Mouse (Mus musculus): ENCODE data around the gene Gpr156. TPM values are rescaled to one million over a fixed set of nuclear protein-coding genes. Genes with fewer than 3 reads are reported as not detected.

Gpr156 gene
- polyA plus RNA-seq, 1 experiment from 2014 or later: 0.18 TPM

DNA sequence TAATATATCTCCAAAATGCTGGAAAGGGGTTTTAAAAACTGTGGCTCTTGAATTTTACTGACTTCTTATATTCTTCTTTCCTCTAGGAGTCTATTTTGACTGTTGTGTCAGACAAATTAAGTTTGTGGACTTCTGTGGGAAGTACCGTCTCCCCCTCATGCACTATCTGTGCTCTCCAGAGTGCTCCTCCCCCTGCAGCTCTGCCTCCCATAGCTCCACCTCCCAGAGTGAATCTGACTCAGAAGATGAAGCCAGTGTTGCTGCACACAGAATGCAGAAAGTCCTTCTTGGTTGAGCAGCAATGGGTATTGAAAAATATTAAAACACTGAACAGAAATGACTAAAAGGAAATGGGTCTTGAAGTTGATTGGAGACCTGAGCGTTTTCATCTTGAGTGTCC, 35.1 kb upstream of the Gpr156 start:
- Histone ChIP-seq H3K4me2 (no peak overlapping the region), H3K9ac (no peak overlapping the region), H3K36me3 (peaks cover 15% of the 10 kb centered on the region), H3K27ac (no peak overlapping the region), H3K4me3 (replicated peaks) (no peak overlapping the region), H3K9me3 (no peaks in the 10 kb centered on the region), H3K27me3 (replicated peaks) (no peaks in the 10 kb centered on the region), H3K4me1 (no peaks in the 10 kb centered on the region)
- ATAC-seq (ENCODE audit: insufficient read depth, low FRiP score, low read depth): no peak
- 71% methylated on average over 2 of the region's 2 CpGs for WGBS

DNA sequence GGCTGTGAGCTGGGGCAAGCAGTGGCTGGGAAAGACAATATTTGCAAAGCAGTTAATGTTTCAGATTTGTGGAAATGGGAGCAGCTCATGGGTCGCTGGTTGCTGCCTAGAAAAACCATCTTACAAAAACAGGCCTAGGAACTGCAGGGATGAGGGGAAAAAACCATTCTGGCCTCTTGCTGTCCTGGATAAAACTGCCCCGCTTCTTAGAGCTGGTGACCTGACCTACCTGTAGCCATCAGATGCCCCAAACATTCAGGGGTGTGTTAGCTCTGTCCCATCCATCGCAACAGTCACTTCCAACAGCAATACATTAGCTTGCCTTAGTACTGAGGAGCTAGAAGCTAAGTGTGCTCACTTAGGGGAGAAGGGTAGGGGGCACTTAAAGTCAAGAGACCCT, 27.3 kb upstream of the Gpr156 start:
- Histone ChIP-seq H3K9me3 (no peaks in the 10 kb centered on the region), H3K9ac (no peak overlapping the region), H3K27ac (no peak overlapping the region), H3K4me1 (peaks cover 7% of the 10 kb centered on the region; the same call in 1 of the 2 replicates), H3K4me3 (replicated peaks) (no peak overlapping the region), H3K36me3 (no peaks in the 10 kb centered on the region; the same call in 1 of the 2 replicates), H3K27me3 (replicated peaks) (no peaks in the 10 kb centered on the region), H3K4me2 (no peak overlapping the region)
- ATAC-seq (ENCODE audit: insufficient read depth, low FRiP score, low read depth): no peak
- WGBS: 89% methylated on average over 3 of the region's 3 CpGs

DNA sequence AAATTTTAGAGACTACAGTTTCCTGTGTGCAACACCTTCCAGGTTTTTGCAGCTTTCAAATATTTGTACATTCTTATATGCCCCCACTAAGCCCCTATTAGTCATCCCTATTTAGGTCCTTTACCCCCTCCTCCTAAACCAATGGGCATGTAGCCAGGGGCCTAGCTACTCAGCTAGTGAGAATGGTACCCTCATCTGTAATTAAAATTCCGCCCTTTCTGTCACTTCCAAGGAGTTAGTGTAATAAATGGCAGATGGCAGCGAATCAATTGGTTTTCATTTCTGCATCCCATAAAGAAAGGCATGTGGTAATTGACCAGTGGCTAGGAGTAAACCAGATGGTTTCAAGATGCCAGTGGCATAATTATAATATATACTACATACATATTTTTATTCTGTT, 23.6 kb upstream of the Gpr156 start:
- H3K9me3 ChIP-seq: no peaks in the 10 kb centered on the region
- no peak for ATAC-seq (ENCODE audit: insufficient read depth, low FRiP score, low read depth)
- H3K36me3 ChIP-seq: no peaks in the 10 kb centered on the region
- H3K4me1 ChIP-seq: peaks cover 7% of the 10 kb centered on the region; the same call in 1 of the 2 replicates
- 64% methylated on average over 2 of the region's 2 CpGs for WGBS
- no peaks in the 10 kb centered on the region for H3K27me3 ChIP-seq (replicated peaks)
- H3K9ac ChIP-seq: no peak overlapping the region
- H3K27ac ChIP-seq: no peak overlapping the region
- no peak overlapping the region for H3K4me3 ChIP-seq (replicated peaks)
- H3K4me2 ChIP-seq: no peak overlapping the region

DNA sequence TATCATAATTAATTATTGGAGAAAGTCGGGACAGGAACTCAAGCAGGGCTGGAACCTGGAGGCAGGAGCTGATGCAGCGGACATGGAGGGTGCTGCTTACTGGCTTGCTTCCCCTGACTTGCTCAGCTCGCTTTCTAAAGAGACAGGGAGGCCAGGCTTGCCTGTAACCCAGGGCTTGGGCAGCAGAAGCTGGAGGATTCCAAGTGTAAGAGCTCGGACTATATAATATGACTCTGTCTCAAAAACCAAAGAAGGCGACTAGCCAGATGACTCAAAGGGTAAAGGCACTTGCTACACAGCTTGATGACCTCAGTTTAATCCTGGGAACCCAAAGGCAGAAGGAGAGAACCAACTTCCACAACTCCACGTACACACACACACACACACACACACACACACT, 22.9 kb upstream of the Gpr156 start:
- Histone ChIP-seq H3K4me1 (peaks cover 7% of the 10 kb centered on the region; the same call in 1 of the 2 replicates), H3K9ac (no peak overlapping the region), H3K27ac (peak overlapping the region; percentile 7; the same call in 1 of the 2 replicates), H3K36me3 (no peaks in the 10 kb centered on the region), H3K9me3 (no peaks in the 10 kb centered on the region), H3K4me2 (no peak overlapping the region), H3K27me3 (replicated peaks) (no peaks in the 10 kb centered on the region), H3K4me3 (replicated peaks) (no peak overlapping the region)
- no peak for ATAC-seq (ENCODE audit: insufficient read depth, low FRiP score, low read depth)
- WGBS: 49% methylated on average over 6 of the region's 6 CpGs

DNA sequence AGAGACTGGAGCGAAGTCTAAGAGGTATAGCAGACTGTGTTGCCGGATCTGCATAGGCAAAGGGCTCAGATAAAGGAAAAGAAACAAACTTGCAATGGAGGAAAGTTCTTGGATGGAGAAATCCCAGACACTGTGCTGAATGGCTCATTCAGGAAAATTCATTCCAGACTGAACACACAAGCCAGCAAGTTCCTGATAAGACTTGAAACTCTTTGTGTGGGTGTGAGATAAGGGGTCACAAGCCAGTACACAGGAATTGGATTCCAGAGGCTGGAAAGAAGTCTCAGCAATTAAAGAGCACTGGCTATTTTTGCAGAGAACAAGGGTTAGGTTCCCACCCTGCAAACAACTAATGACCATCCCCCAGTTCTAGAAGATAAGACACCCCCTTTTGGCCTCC, 22.4 kb upstream of the Gpr156 start:
- no peaks in the 10 kb centered on the region for H3K27me3 ChIP-seq (replicated peaks)
- ATAC-seq (ENCODE audit: insufficient read depth, low FRiP score, low read depth): peak; percentile 79
- peaks cover 7% of the 10 kb centered on the region; the same call in 1 of the 2 replicates for H3K4me1 ChIP-seq
- no peak overlapping the region for H3K9ac ChIP-seq
- 63% methylated on average over 2 of the region's 2 CpGs for WGBS
- no peak overlapping the region for H3K4me2 ChIP-seq
- H3K36me3 ChIP-seq: no peaks in the 10 kb centered on the region
- no peaks in the 10 kb centered on the region for H3K9me3 ChIP-seq
- H3K4me3 ChIP-seq (replicated peaks): no peak overlapping the region
- no peak overlapping the region for H3K27ac ChIP-seq

DNA sequence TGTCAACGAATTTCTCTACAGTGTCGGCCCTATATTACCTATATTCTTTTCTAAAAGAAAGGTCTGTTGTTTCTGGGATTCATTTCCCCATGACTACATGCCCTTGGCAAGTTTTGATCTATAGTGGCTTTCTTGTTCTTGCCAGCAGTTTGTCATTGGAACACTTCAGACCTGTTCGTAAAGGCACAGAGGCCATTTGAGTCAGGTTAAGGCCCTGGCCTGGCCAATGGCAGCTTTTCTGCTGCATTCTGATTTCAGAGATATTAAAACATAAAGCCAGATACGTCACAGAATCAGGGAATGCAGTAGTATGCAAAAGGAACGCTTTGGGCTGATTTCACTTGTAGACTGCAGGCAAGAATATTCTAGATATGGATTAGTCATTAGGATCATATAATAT, 17.5 kb upstream of the Gpr156 start:
- Histone ChIP-seq H3K4me1 (no peaks in the 10 kb centered on the region; the same call in 1 of the 2 replicates), H3K36me3 (no peaks in the 10 kb centered on the region), H3K9me3 (no peaks in the 10 kb centered on the region), H3K4me2 (no peak overlapping the region), H3K9ac (no peak overlapping the region), H3K27ac (no peak overlapping the region), H3K27me3 (replicated peaks) (no peaks in the 10 kb centered on the region), H3K4me3 (replicated peaks) (no peak overlapping the region)
- WGBS: 79% methylated on average over 5 of the region's 5 CpGs
- ATAC-seq (ENCODE audit: insufficient read depth, low FRiP score, low read depth): no peak

DNA sequence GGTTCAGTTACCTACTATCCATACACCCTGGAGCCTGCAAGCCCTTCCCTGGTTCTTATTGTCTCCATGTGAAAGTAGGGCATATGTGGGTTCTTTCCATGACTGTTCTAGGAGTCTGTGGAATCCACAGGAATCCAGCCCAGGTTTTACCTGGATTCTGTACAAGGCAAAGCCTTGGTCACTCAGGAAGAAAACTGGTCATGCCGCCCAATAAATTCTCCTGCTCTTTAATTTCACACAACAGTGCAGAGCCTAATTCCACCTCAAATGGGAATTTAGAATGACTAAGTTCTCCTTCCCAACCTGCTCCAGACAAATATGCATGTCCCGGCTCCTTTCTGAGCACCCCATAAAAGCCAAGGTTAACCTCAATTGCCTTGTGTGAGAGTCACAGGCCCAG, 16.9 kb upstream of the Gpr156 start:
- Histone ChIP-seq H3K27me3 (replicated peaks) (no peaks in the 10 kb centered on the region), H3K9ac (no peak overlapping the region), H3K4me3 (replicated peaks) (no peak overlapping the region), H3K36me3 (no peaks in the 10 kb centered on the region), H3K4me2 (no peak overlapping the region), H3K9me3 (no peaks in the 10 kb centered on the region), H3K4me1 (no peaks in the 10 kb centered on the region; the same call in 1 of the 2 replicates), H3K27ac (no peak overlapping the region)
- no peak for ATAC-seq (ENCODE audit: insufficient read depth, low FRiP score, low read depth)
- WGBS: 36% methylated on average over 2 of the region's 2 CpGs

DNA sequence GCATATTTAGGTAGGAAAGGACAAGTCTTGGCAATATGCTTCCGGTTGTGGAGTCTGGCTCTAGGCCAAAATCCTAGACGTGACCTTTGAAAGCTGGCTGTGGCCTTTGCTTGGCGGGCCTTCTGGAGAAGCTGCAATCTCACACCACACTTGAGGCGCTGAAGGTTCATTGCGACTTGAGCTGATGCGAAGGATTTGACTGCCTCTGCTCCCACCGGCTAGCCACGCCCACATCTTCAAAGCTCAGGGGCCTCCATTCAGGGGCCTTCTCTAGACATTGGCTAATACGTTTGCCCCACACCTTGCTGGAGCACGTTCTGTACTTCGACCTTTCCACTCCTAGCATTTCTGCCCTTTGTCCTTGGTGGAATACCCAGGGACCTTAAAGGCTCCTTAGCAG, 15.0 kb upstream of the Gpr156 start:
- no peaks in the 10 kb centered on the region for H3K9me3 ChIP-seq
- no peaks in the 10 kb centered on the region; the same call in 1 of the 2 replicates for H3K4me1 ChIP-seq
- H3K36me3 ChIP-seq: no peaks in the 10 kb centered on the region
- no peak for ATAC-seq (ENCODE audit: insufficient read depth, low FRiP score, low read depth)
- H3K4me2 ChIP-seq: no peak overlapping the region
- no peak overlapping the region for H3K27ac ChIP-seq
- H3K4me3 ChIP-seq (replicated peaks): no peak overlapping the region
- H3K27me3 ChIP-seq (replicated peaks): no peaks in the 10 kb centered on the region
- 41% methylated on average over 11 of the region's 11 CpGs for WGBS
- H3K9ac ChIP-seq: no peak overlapping the region

DNA sequence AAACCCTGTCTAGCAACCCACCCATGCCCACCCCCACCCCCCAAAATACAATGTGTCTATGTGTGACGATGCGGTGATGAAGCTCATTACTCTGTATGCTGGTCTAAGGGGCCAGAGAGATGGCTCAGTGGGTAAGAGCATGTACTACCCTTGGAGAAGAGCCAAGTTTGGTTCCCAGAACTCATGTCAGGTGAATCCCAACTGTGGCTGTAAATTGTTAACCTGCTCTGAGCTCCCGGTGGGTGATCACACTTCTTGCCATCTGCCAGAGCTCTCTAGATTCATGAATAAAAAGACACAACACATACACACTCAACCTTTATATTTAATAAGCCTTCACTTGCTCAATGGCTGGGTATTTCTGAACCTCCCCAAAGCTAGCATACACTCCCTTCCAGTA, 9.8 kb upstream of the Gpr156 start:
- Histone ChIP-seq H3K9me3 (no peaks in the 10 kb centered on the region), H3K4me1 (no peaks in the 10 kb centered on the region), H3K27ac (no peak overlapping the region), H3K36me3 (no peaks in the 10 kb centered on the region), H3K4me3 (replicated peaks) (no peak overlapping the region), H3K4me2 (no peak overlapping the region), H3K9ac (no peak overlapping the region), H3K27me3 (replicated peaks) (no peaks in the 10 kb centered on the region)
- ATAC-seq (ENCODE audit: insufficient read depth, low FRiP score, low read depth): no peak
- 93% methylated on average over 3 of the region's 3 CpGs for WGBS

DNA sequence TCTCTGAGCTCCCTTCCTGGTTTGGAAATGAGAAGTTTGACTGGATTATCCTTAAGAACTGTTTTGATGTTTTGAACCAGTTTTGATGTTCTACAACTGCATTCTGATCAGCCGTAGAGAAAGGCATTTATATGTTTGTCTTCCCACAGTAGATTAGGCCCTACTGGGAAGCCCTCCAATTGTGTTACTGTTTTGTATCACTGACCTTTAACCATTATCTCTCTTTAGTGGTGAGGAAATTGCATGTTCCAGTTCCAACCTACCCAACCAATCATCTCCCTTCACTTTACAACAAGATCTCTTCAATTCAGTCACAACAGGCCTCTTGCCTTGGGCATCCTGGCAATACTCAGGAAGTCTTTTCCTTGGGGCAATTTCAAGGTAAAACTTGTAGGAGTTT, 5.2 kb upstream of the Gpr156 start:
- no peaks in the 10 kb centered on the region for H3K27me3 ChIP-seq (replicated peaks)
- H3K4me3 ChIP-seq (replicated peaks): no peak overlapping the region
- no peaks in the 10 kb centered on the region for H3K4me1 ChIP-seq
- no peak overlapping the region for H3K4me2 ChIP-seq
- ATAC-seq (ENCODE audit: insufficient read depth, low FRiP score, low read depth): no peak
- no peak overlapping the region for H3K9ac ChIP-seq
- H3K36me3 ChIP-seq: no peaks in the 10 kb centered on the region
- WGBS: 67% methylated on average over 1 of the region's 1 CpGs
- no peak overlapping the region for H3K27ac ChIP-seq
- no peaks in the 10 kb centered on the region for H3K9me3 ChIP-seq

DNA sequence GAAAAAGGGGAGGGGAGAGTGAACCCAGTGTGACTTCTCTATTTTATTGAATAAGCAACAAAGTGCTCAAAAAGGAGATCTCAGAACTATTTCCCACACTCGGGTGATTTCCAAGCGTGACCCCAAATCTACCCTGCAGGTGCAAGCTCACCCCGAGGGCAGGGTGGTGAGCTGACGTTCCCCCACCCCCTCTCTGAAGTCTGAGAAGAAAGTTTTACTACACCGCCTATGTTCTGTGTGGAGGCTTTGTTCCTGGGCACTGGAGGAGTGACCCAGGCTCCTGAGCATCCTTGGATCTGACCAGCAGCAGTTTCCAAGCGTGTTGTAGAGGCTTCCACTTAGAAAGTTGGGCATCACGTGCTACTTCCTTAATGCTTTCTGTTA, 514 bp downstream of the Gpr156 start:
- WGBS: 26% methylated on average over 7 of the region's 7 CpGs
- H3K4me3 ChIP-seq (replicated peaks): peak overlapping the region; percentile 47
- no peaks in the 10 kb centered on the region for H3K27me3 ChIP-seq (replicated peaks)
- H3K36me3 ChIP-seq: no peaks in the 10 kb centered on the region
- no peak for ATAC-seq (ENCODE audit: insufficient read depth, low FRiP score, low read depth)
- no peak overlapping the region for H3K27ac ChIP-seq
- H3K9me3 ChIP-seq: no peaks in the 10 kb centered on the region
- peak overlapping the region; percentile 90 for H3K4me2 ChIP-seq
- no peak overlapping the region for H3K9ac ChIP-seq
- no peaks in the 10 kb centered on the region for H3K4me1 ChIP-seq

DNA sequence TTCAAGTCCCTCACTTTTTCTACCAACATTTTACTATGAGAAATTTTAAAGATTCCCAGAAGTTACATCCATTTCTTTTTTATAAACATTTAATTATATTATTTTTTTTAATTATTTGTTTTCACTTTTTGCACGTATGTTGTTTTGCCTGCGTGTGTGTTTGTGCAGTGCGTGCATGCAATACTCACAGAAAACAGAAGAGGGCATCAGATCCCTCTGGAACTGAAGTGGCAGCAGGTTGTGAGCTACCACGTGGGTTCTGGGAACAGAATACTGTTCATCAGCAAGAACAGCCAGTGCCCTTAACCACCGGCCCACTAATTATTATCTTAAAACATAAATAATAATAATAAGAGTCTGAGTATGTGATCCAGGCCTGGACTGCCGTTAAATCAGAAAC, 2.7 kb downstream of the Gpr156 start:
- ATAC-seq (ENCODE audit: insufficient read depth, low FRiP score, low read depth): no peak
- Histone ChIP-seq H3K4me1 (no peaks in the 10 kb centered on the region), H3K27ac (no peak overlapping the region), H3K9me3 (no peaks in the 10 kb centered on the region), H3K27me3 (replicated peaks) (no peaks in the 10 kb centered on the region), H3K36me3 (no peaks in the 10 kb centered on the region), H3K4me2 (no peak overlapping the region), H3K4me3 (replicated peaks) (no peak overlapping the region), H3K9ac (no peak overlapping the region)
- WGBS: 84% methylated on average over 6 of the region's 6 CpGs

DNA sequence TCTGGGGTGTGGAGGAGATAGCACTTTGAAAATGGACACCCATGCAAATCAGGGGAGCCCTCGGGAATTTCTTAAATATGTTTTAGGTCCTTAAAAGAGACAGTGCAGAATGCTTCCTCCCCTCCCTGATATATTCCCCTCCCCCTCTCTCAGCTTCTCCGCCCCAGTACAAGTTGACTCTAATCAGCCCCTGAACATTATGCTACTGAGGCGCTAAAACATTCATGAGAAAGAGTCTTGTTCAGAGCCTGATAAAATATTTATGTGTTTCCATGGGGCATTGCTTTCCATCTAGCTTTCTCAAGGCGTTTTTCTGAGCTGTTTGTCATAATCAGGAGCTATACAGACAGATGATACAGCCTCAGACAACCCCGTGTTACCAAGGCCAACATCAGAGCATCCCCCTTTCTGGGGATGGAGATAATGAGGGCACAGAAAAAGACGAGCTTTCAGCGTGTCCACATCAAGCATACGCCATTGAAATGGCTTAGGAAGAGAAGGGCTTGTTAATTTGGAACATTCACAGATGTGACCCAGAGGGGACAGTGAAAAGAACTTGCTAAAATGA, 4.6 kb downstream of the Gpr156 start:
- 68% methylated on average over 8 of the region's 8 CpGs for WGBS

More for the DNA sequence above, 4.6 kb downstream of the Gpr156 start:
- Histone ChIP-seq H3K9me3 (no peaks in the 10 kb centered on the region), H3K4me3 (replicated peaks) (no peak overlapping the region), H3K9ac (no peak overlapping the region), H3K27me3 (replicated peaks) (no peaks in the 10 kb centered on the region), H3K27ac (no peak overlapping the region), H3K36me3 (no peaks in the 10 kb centered on the region), H3K4me1 (no peaks in the 10 kb centered on the region), H3K4me2 (no peak overlapping the region)
- ATAC-seq (ENCODE audit: insufficient read depth, low FRiP score, low read depth): no peak
